Mouse (Mus musculus) lung, postnatal 0 days (tissue): Measurements from ENCODE around the gene Rnf144b. TPM values are rescaled to one million over a fixed set of nuclear protein-coding genes. Genes with fewer than 3 reads are reported as not detected.

ENCODE experiments used
- ATAC-seq: fragments of 200-750 bp; cut with Nextera tagmentation; 2 replicates; pipeline ENCODE4 v1.8.0; 2017; ENCODE audit warnings: moderate library complexity
- DNase-seq: peaks from one replicate; pipeline ENCODE4 v3.0.0-alpha.2; 2016; ENCODE audit warnings: low spot score
- H3K27ac ChIP-seq: fragments of 300-500 bp; sonication (generic); 2 replicates; pipeline ENCODE4 v1.5.1; 2014; ENCODE audit warnings: antibody characterized with exemption, mild to moderate bottlenecking, low read length, mixed read lengths
- H3K27me3 ChIP-seq: fragments of 300-500 bp; sonication (generic); replicated peaks from 2 replicates; pipeline ENCODE4 v1.6.1; 2014; ENCODE audit warnings: low read length, mixed read lengths; ENCODE audit not compliant: insufficient read depth
- H3K36me3 ChIP-seq: fragments of 300-500 bp; sonication (generic); 2 replicates; pipeline ENCODE4 v1.6.1; 2014; ENCODE audit warnings: low read length, mixed read lengths; ENCODE audit not compliant: insufficient read depth
- H3K4me1 ChIP-seq: fragments of 300-500 bp; sonication (generic); 2 replicates; pipeline ENCODE4 v1.6.1; 2014; ENCODE audit warnings: antibody characterized with exemption, low read depth, low read length, mixed read lengths; ENCODE audit not compliant: insufficient read depth
- H3K4me2 ChIP-seq: fragments of 300-500 bp; sonication (generic); replicated peaks from 2 replicates; pipeline ENCODE4 v1.6.1; 2014; ENCODE audit warnings: low read depth, mild to moderate bottlenecking, low read length, moderate library complexity, mixed read lengths
- H3K4me3 ChIP-seq: fragments of 300-500 bp; sonication (generic); 2 replicates; pipeline ENCODE4 v1.5.1; 2014; ENCODE audit warnings: low read depth, low read length
- H3K9ac ChIP-seq: fragments of 300-500 bp; sonication (generic); replicated peaks from 2 replicates; pipeline ENCODE4 v1.6.1; 2014; ENCODE audit warnings: low read depth, mild to moderate bottlenecking
- H3K9me3 ChIP-seq: fragments of 300-500 bp; sonication (generic); 2 replicates; pipeline ENCODE4 v1.6.1; 2016; ENCODE audit warnings: low read length, mixed read lengths
- CTCF ChIP-seq: IDR thresholded peaks from 2 replicates; pipeline ENCODE4 v1.5.1; 2016; ENCODE audit warnings: antibody characterized with exemption, mild to moderate bottlenecking
- EP300 ChIP-seq: IDR thresholded peaks from 2 replicates; pipeline ENCODE4 v1.6.1; 2016; ENCODE audit warnings: antibody characterized with exemption, mild to moderate bottlenecking, control low read depth
- WGBS: fragments of 180-500 bp; shearing (Covaris S2); extraction: QIAGEN DNeasy Blood & Tissue Kit; methylation state at CpG from one replicate; pipeline ENCODE4 v1.1.7; 2014; 5-methylcytosine and 5-hydroxymethylcytosine counted together
- polyA plus RNA-seq: library from polyadenylated mRNA; unstranded; fragments of >200 nt; fragmentation: Nextera tagmentation; extraction: Ambion mirVana; gene quantifications from 2 replicates; pipeline ENCODE4 v1.2.1, GENCODE M21; 2015

The Rnf144b gene
- polyA plus RNA-seq, 1 experiment from 2014 or later, result 3.2 TPM

DNA sequence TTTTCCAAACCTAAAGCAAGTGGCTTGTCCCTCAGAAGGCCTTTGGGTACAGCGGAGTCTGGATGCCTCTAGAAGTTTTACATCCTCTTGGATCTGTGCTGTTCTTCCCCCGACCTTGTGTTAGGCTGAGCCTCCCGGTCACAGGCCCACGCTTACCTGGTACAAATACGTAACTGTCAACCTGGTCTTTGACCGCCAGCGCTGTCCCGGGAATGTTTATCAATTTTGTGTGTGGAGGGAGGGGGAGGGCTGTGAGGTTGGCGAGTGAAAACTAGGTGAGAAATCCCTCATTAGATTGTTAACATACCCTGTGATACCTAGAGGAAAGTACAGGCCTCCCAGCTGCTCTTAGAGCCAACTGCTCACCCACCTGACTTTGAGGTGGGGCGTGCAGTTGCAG lies 27.5 kb downstream of the Rnf144b start:
- no peaks in the 10 kb centered on the region for H3K9me3 ChIP-seq
- TF ChIP-seq EP300 (no peak), CTCF (no peak)
- no peaks in the 10 kb centered on the region for H3K36me3 ChIP-seq
- no peaks in the 10 kb centered on the region for H3K27me3 ChIP-seq
- ATAC-seq, result no peak
- DNase-seq, result no peak
- no peak overlapping the region for H3K9ac ChIP-seq
- no peak overlapping the region for H3K4me3 ChIP-seq
- H3K27ac ChIP-seq, result no peak overlapping the region
- WGBS, result 82% methylated on average over 10 of the region's 10 CpGs
- no peaks in the 10 kb centered on the region for H3K4me1 ChIP-seq
- H3K4me2 ChIP-seq, result no peak overlapping the region

DNA sequence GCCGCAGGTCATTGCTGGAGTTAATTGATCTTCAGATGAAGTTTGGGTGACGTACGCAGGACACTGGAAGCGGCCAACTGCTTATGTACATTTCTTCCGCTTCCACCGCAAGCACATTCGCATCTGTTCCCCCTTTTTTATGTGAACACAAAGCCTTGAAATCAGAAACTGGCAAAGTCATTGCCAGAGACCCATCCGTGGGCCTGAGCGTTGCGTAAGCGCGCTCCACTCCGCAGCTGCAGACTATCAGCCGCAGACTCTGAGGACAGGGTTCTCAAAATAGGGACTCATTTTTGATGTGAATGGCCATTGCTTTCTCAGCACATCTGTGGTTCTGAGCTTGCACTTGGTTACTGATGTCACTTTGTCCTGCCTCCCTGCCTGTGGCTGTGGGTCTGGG lies 28.6 kb downstream of the Rnf144b start:
- no peaks in the 10 kb centered on the region for H3K9me3 ChIP-seq
- ATAC-seq, result peak; percentile 69
- no peak overlapping the region for H3K27ac ChIP-seq
- peak; percentile 62 for DNase-seq
- no peaks in the 10 kb centered on the region for H3K4me1 ChIP-seq
- H3K27me3 ChIP-seq, result no peaks in the 10 kb centered on the region
- 74% methylated on average over 14 of the region's 14 CpGs for WGBS
- no peak overlapping the region for H3K4me3 ChIP-seq
- TF ChIP-seq CTCF (no peak), EP300 (no peak)
- no peak overlapping the region for H3K9ac ChIP-seq
- H3K36me3 ChIP-seq, result no peaks in the 10 kb centered on the region
- H3K4me2 ChIP-seq, result no peak overlapping the region

DNA sequence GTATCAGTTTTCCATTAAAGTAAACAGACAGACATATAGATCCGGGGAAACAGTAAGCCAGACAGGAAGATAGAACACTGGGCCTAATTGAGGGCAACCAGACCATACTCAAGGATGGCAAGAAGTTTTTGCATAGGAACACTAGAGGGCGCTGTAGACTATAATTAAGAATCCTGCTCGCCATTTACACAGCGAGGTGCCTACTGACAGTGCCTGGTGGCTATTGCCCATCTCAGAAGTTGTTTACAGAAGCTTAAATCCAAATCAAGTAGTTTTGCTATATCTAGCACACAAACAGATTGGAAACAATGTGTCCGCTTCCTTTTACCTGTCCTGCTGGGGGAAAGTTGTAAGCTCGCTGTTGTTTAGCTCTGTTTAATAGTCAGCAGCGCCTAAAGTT lies 29.9 kb downstream of the Rnf144b start:
- H3K27me3 ChIP-seq, result no peaks in the 10 kb centered on the region
- no peaks in the 10 kb centered on the region for H3K36me3 ChIP-seq
- no peaks in the 10 kb centered on the region for H3K4me1 ChIP-seq
- no peak overlapping the region for H3K4me2 ChIP-seq
- H3K27ac ChIP-seq, result no peak overlapping the region
- H3K9ac ChIP-seq, result no peak overlapping the region
- WGBS, result 35% methylated on average over 7 of the region's 7 CpGs
- H3K9me3 ChIP-seq, result no peaks in the 10 kb centered on the region
- peak; percentile 67 for ATAC-seq
- DNase-seq, result peak; percentile 86
- TF ChIP-seq CTCF, result peak; percentile 84
- TF ChIP-seq EP300, result no peak
- H3K4me3 ChIP-seq, result no peak overlapping the region

DNA sequence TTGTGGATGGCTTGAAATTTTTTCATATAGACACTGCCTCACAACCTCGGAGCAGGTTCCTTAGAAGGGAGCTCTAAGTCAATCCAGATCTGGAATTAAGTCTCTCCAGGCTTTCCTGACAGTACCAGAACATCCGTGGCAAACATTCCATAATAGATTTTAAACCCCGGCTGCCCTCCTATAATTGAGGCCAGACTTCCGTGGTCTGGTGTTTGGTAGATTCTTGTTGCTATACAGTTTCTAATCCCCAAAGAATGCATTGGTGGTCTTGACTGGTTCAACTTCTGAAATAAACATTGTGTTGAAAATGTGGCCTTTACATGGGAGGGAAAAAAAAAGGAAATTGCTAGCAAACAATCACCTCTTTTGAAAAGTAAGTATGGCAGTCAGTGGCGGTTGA lies 30.8 kb downstream of the Rnf144b start:
- Histone ChIP-seq H3K27ac (no peak overlapping the region), H3K9ac (no peak overlapping the region), H3K4me1 (no peaks in the 10 kb centered on the region), H3K27me3 (no peaks in the 10 kb centered on the region), H3K9me3 (no peaks in the 10 kb centered on the region), H3K36me3 (no peaks in the 10 kb centered on the region), H3K4me3 (no peak overlapping the region), H3K4me2 (no peak overlapping the region)
- 73% methylated on average over 5 of the region's 5 CpGs for WGBS
- DNase-seq (no peak), ATAC-seq (no peak)
- TF ChIP-seq CTCF, result no peak
- TF ChIP-seq EP300, result no peak

DNA sequence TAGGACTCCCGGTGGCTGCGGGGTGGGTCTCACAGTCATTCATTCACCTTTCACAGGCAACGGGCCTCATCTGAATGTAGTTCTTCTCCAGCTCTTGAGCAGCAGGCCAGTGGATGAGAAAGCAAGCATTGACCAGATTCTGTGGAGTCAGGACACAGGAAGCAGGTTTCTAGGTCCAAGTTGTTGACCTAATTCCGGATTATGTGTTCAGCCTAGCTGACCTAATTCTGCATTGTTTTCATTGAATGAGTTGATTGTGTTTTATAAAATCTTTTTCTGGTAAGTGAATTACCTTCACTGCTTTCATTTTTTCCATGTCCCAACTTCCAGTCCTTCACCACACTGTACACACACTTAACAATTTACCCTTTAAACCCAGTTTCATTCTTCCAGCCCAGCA lies 32.4 kb downstream of the Rnf144b start:
- H3K4me2 ChIP-seq, result no peak overlapping the region
- DNase-seq, result no peak
- no peak for ATAC-seq
- H3K36me3 ChIP-seq, result no peaks in the 10 kb centered on the region
- H3K4me3 ChIP-seq, result no peak overlapping the region
- H3K27me3 ChIP-seq, result no peaks in the 10 kb centered on the region
- no peaks in the 10 kb centered on the region for H3K9me3 ChIP-seq
- 43% methylated on average over 4 of the region's 4 CpGs for WGBS
- no peaks in the 10 kb centered on the region for H3K4me1 ChIP-seq
- H3K9ac ChIP-seq, result no peak overlapping the region
- H3K27ac ChIP-seq, result no peak overlapping the region
- TF ChIP-seq EP300, result no peak
- no peak for TF ChIP-seq CTCF

DNA sequence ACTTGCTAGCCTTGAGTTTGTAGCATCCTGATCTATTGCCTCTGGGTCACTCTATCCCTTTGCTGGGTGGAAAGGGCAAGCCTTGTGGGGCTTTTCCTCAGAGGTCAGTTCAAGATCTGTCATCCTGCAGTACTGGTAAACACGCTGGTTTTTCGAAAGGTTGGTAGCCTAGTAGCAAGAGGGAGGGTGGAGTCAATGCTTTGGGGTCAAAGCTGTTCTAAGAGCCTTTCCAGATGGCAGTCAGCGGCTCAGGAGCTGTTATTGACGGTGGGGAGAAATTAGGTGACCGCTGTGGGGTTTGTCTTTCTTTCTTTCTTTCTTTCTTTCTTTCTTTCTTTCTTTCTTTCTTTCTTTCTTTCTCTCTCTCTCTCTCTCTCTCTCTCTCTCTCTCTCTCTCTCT lies 34.4 kb downstream of the Rnf144b start:
- ATAC-seq (no peak), DNase-seq (peak; percentile 45)
- H3K27ac ChIP-seq, result no peak overlapping the region
- H3K36me3 ChIP-seq, result no peaks in the 10 kb centered on the region
- no peaks in the 10 kb centered on the region for H3K4me1 ChIP-seq
- no peak overlapping the region for H3K4me3 ChIP-seq
- H3K27me3 ChIP-seq, result no peaks in the 10 kb centered on the region
- TF ChIP-seq EP300 (no peak), CTCF (no peak)
- 32% methylated on average over 5 of the region's 5 CpGs for WGBS
- H3K9me3 ChIP-seq, result no peaks in the 10 kb centered on the region
- H3K4me2 ChIP-seq, result no peak overlapping the region
- H3K9ac ChIP-seq, result no peak overlapping the region

DNA sequence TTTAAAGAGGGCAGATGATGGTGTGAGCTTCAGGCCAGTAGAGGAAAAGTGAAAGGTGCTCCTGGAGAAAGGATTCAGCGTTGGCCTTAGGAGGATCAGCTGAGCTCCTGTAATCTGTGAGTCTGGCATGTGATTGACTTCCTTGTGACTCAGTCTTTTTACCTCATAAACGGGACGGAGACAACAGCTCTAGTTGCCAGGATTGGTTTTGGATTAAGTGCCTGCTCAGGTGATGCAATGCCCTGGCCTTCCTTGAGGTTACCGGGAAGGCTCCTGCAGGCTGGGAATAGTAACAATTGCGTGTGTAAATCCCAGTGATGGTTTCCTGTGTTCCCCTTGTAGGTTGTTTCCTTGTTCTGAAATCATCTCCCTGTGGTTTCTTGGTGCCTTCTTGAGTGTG lies 39.5 kb downstream of the Rnf144b start:
- Histone ChIP-seq H3K4me3 (no peak overlapping the region), H3K4me1 (no peaks in the 10 kb centered on the region), H3K4me2 (no peak overlapping the region), H3K9me3 (no peaks in the 10 kb centered on the region; the same call in 1 of the 2 replicates), H3K27me3 (no peaks in the 10 kb centered on the region), H3K36me3 (no peaks in the 10 kb centered on the region), H3K9ac (no peak overlapping the region), H3K27ac (no peak overlapping the region)
- 77% methylated on average over 5 of the region's 5 CpGs for WGBS
- DNase-seq (no peak), ATAC-seq (no peak)
- TF ChIP-seq EP300 (no peak), CTCF (no peak)
